ENCODE assay signal across 28 mouse cellular contexts in genomic region chr2:126275511-126275910, GRCm38 (mm10).
DNase-seq lines count a peak whose midpoint lies in the region; ATAC-seq and TF ChIP-seq lines count a peak whose summit lies in the region.
"Had no signal": no experiment of that assay in that cellular context is flagged by ENCODE, and none has a peak within 500 bp of the region (broad histone marks: within the 10 kb centered on the region; RNA-seq: fewer than 3 reads in every experiment).

No protein-coding gene starts in this region.

- 93% methylated on average over 3 of the region's 3 CpGs for WGBS in forebrain, postnatal 0 days

- no peaks in the 10 kb centered on the region for H3K36me3 ChIP-seq in forebrain, postnatal 0 days (ENCODE audit: insufficient read depth)
- H3K36me3 ChIP-seq: heart, embryonic 12.5 days; hindbrain, embryonic 13.5 days had no signal

- H3K4me3 ChIP-seq in forebrain, postnatal 0 days (ENCODE audit: low read depth, low read length), result no peak overlapping the region
- H3K4me3 ChIP-seq: heart, adult 2 months; heart, embryonic 12.5 days; hindbrain, embryonic 13.5 days; left cerebral cortex, adult 2 months had no signal

- no peaks in the 10 kb centered on the region for H3K27me3 ChIP-seq in forebrain, postnatal 0 days (ENCODE audit: insufficient read depth, low read length)
- H3K27me3 ChIP-seq: hindbrain, embryonic 13.5 days had no signal

- peak; percentile 20 for DNase-seq in adrenal gland, postnatal 10 days
- no peak for DNase-seq in adrenal gland, postnatal 25 days
- DNase-seq in ovary, adult 18-20 months (ENCODE audit: low spot score), result peak; percentile 17
- no peak for DNase-seq in ovary, postnatal 10 days (ENCODE audit: low spot score)
- DNase-seq in layer of hippocampus, postnatal 36 days, result no peak
- no peak for DNase-seq in forebrain, postnatal 0 days
- DNase-seq: cerebellum, adult 11 months; cerebellum, adult 9-10 months; heart, adult 2 months; heart, postnatal 4 days; kidney, adult 9 months; kidney, postnatal 14 days; liver; lung, adult 2 months; lung, postnatal 10 days; midbrain, embryonic 14.5 days; right cerebral cortex, postnatal 25 days; spleen, adult 18-20 months; thymus, adult 2 months; thymus, postnatal 36 days had no signal

- no peak for TF ChIP-seq CTCF in forebrain, postnatal 0 days (IDR thresholded peaks at IDR 0.05; ENCODE audit: low read depth)

- H3K4me1 ChIP-seq in forebrain, postnatal 0 days (ENCODE audit: insufficient read depth), result no peaks in the 10 kb centered on the region
- H3K4me1 ChIP-seq: hindbrain, embryonic 13.5 days had no signal

- no peak overlapping the region for H3K4me2 ChIP-seq in forebrain, postnatal 0 days (ENCODE audit: low read depth)
- H3K4me2 ChIP-seq: heart, embryonic 12.5 days; hindbrain, embryonic 13.5 days had no signal

- no peaks in the 10 kb centered on the region for H3K9me3 ChIP-seq in forebrain, postnatal 0 days (ENCODE audit: low read length)
- H3K9me3 ChIP-seq: heart, embryonic 12.5 days; hindbrain, embryonic 13.5 days had no signal

- no peak overlapping the region for H3K27ac ChIP-seq in forebrain, postnatal 0 days (ENCODE audit: low read depth, low read length)
- H3K27ac ChIP-seq: heart, adult 2 months; hindbrain, embryonic 13.5 days; left cerebral cortex, adult 2 months; liver, embryonic 14.5 days had no signal

- no peak overlapping the region for H3K9ac ChIP-seq in forebrain, postnatal 0 days
- H3K9ac ChIP-seq: heart, embryonic 12.5 days; hindbrain, embryonic 13.5 days; liver, embryonic 14.5 days had no signal

- ATAC-seq in common myeloid progenitor, adult 5-6 weeks (replicated peaks; ENCODE audit: low read depth, poor library complexity, severe bottlenecking), result peak; percentile 25; the same call in 1 of the 2 replicates
- no peak for ATAC-seq in forebrain, postnatal 0 days
- ATAC-seq: CD4-positive, CD25-positive, alpha-beta regulatory T cell, adult 4 months; forebrain, embryonic 14.5 days; intestine, postnatal 0 days had no signal

Comparison
In these comparisons a context has a peak if more than half of its experiments do, and no peak if none do; other contexts are left out.
1. DNase-seq: peak in adrenal gland, postnatal 10 days (single experiment) and ovary, adult 18-20 months (single experiment); none in adrenal gland, postnatal 25 days (single experiment), ovary, postnatal 10 days (single experiment), layer of hippocampus, postnatal 36 days (0 of 2) and forebrain, postnatal 0 days (single experiment).